Mouse (Mus musculus): Measurements from ENCODE around the gene Mindy4. TPM values are rescaled to one million over a fixed set of nuclear protein-coding genes. Genes with fewer than 3 reads are reported as not detected.

Gene Mindy4
- polyA plus RNA-seq (2015; fragmentation: Nextera tagmentation; extraction: Ambion mirVana) = 15.6 and 16.0 TPM in 2 replicates

DNA sequence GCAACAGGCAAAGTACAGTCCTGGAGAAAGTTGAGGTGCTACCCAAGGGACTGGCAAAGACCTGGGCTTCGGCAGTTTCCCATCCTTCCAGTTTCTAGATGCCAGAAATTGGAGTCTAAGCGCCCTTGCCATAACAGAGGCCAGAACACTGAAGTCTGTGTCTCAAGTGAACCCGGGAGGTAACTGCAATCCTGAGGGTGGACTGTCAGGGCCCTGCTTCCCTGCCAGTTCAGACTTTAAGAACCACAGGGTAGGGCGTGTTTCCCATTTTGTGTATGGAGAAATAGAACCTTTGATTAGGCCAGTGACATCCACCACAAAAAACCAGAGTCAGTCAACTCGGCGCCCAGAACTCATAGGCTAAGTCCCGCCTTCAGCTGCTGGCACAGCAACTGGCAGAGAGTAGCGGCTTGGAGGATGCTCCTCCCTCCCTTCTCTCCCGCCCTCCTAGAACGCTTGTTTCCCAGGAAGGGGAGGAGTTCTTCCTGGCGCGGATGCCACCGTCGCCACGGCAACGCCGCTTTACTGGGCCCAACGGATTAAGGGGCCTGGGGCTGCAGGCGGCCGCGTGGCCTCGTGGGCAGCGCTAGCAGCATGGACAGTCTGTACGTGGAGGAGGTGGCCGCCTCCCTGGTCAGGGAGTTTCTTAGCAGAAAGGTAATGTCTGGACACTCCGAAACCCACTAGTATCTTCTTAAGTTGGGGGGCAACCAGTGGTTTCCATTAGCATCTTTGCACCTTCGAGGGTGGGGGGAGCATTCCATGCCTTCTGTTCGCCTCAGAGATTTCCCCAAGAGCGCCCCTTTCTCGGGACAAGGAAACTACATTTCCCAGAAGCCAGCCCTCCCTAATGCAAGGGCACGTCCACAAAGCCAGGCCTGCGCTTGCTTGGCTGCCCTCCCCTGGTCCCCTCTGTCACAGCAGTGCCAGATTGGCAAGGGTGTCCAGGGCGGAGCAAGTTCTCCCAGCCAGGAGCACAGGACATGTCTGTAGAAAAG, at the start of gene Mindy4:
Mindy4 (plus strand) TSS at position 471 of the 998 bp plus-strand sequence.
- H3K9ac ChIP-seq = peak within 1 kb of the TSS; percentile 49

DNA sequence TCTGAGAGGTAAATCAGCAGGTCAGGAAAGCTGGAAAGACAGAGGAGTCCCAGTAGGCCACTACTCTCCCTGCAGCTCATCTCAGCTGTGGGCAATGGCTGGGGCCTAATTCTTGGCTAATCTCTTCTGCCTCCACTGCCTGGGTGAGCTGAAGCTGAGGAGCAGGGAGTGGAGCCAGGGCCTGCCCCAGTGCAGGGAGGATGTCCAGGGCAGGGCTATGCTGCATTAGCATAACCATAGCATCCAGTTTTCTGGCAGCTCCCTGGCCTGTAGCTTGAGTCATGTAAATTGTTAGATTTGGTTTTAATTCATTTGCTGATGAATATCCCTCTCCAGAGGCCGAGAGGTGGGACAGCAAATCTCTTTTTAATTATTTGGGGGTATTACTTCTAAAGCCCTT, 43.9 kb upstream of the Mindy4 start:
- Histone ChIP-seq H3K4me2 (no peak overlapping the region), H3K4me3 (replicated peaks) (no peak overlapping the region), H3K36me3 (no peaks in the 10 kb centered on the region), H3K9me3 (replicated peaks) (no peaks in the 10 kb centered on the region), H3K4me1 (no peaks in the 10 kb centered on the region), H3K27me3 (no peaks in the 10 kb centered on the region), H3K27ac (no peak overlapping the region), H3K9ac (no peak overlapping the region)
- ATAC-seq (replicated peaks; ENCODE audit: low FRiP score) = no peak
- WGBS = 75% methylated on average over 1 of the region's 1 CpGs

More for the DNA sequence above, at the start of gene Mindy4:
- H3K27me3 ChIP-seq = no peaks in the 10 kb centered on the region
- H3K4me2 ChIP-seq = peak within 1 kb of the TSS; percentile 68
- H3K4me3 ChIP-seq (replicated peaks) = peak within 1 kb of the TSS; percentile 55
- H3K9me3 ChIP-seq (replicated peaks) = no peaks in the 10 kb centered on the region
- H3K4me1 ChIP-seq = peaks cover 14% of the 10 kb centered on the region
- H3K27ac ChIP-seq = peak within 1 kb of the TSS; percentile 87
- peak; percentile 96 for ATAC-seq (replicated peaks; ENCODE audit: low FRiP score)
- 3% methylated on average over 32 of the region's 33 CpGs for WGBS
- no peaks in the 10 kb centered on the region for H3K36me3 ChIP-seq

DNA sequence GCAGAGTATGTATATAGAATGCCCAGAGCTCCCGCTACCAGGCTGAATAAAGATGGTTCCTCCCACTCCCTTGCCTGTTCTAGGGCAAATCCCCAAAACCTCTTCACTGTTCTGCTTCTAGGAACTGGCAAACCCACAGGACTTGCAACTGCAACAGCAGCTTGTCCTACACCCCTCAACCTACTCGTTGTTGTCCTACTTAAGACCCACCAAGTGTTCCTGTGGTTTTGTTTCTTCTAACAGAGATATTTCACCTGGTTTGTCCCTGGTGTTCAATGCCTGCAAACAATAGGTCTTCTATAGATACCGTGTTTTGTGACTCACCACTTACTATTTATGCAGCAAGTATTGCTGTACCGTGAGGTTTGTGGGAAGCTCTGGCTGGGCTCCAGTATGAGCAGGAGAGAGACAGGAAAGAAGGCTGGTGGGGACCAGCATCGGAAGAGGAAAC, 41.8 kb upstream of the Mindy4 start:
- 76% methylated on average over 5 of the region's 5 CpGs for WGBS
- no peak for ATAC-seq (replicated peaks; ENCODE audit: low FRiP score)
- Histone ChIP-seq H3K4me1 (no peaks in the 10 kb centered on the region), H3K36me3 (no peaks in the 10 kb centered on the region), H3K9ac (no peak overlapping the region), H3K27me3 (peaks cover 6% of the 10 kb centered on the region), H3K9me3 (replicated peaks) (no peaks in the 10 kb centered on the region), H3K27ac (no peak overlapping the region), H3K4me2 (no peak overlapping the region), H3K4me3 (replicated peaks) (no peak overlapping the region)

DNA sequence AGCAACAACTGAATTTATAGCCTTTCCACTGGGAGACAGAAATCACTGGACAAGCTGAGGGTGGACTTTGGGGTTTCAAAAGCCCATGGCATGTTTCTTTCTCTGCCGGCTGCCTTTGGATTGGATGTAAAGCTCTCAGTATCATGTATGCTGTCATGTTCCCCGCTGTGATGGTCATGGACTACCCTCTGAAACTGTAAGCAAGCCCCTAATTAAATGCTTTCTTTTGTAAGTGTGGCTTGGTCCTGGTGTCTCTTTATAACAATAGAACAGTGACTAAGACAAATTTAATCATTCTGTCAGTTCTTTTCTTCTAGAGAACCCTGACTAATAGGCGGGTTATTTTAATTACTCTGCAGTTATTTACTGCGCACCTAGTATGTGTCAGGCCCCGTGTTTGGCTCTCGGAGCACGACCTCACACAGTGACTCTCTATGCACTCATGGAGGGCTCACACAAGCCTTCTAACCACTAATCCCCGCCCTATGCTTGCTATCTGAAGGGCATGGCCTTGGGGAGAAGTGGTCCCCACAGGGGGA, 40.1 kb upstream of the Mindy4 start:
- no peak overlapping the region for H3K4me2 ChIP-seq
- H3K9me3 ChIP-seq (replicated peaks) = no peaks in the 10 kb centered on the region
- no peaks in the 10 kb centered on the region for H3K4me1 ChIP-seq
- H3K36me3 ChIP-seq = no peaks in the 10 kb centered on the region
- no peak overlapping the region for H3K4me3 ChIP-seq (replicated peaks)
- WGBS = 79% methylated on average over 8 of the region's 8 CpGs
- H3K9ac ChIP-seq = no peak overlapping the region
- no peak overlapping the region for H3K27ac ChIP-seq
- no peak for ATAC-seq (replicated peaks; ENCODE audit: low FRiP score)
- H3K27me3 ChIP-seq = peaks cover 13% of the 10 kb centered on the region

DNA sequence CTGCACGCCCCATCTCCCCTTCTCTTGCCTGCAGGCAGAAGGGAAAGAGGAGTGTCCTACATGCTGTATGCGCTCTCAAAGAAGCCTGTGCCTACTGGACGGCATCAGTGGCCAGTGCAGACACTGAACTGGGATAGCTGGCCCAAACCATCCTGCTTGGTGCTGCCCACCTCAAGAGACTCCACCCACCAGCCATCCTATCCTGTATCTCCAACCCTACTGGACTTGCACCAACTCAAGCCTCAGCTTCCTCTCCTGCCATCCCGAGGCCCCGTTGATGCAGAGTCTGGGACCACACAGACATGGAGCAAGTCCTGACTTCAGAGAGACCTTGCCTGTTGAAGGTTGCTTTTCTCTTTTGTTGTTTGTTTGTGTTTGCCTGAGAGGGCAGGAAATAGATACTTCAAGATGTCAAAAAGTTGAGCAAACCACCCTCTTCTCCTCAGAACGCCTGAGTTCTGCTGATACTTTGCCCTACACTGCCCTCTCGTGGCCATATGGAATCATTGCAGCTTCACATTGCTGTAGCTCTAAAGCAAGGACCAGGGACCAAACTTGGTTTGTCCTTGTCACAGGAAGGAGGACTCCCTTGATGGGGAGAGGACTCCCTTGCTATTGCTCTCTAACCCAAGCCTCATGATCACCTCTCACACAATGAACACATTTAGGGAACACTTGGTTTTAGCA, 36.3 kb upstream of the Mindy4 start:
- H3K4me2 ChIP-seq = no peak overlapping the region
- H3K9me3 ChIP-seq (replicated peaks) = no peaks in the 10 kb centered on the region
- ATAC-seq (replicated peaks; ENCODE audit: low FRiP score) = 0 out of 2 replicates have a peak, but pooled peaks have one; percentile 33
- H3K9ac ChIP-seq = no peak overlapping the region
- H3K36me3 ChIP-seq = no peaks in the 10 kb centered on the region
- peaks cover 13% of the 10 kb centered on the region for H3K27me3 ChIP-seq
- H3K4me1 ChIP-seq = no peaks in the 10 kb centered on the region
- H3K27ac ChIP-seq = no peak overlapping the region
- H3K4me3 ChIP-seq (replicated peaks) = no peak overlapping the region
- 57% methylated on average over 7 of the region's 7 CpGs for WGBS

DNA sequence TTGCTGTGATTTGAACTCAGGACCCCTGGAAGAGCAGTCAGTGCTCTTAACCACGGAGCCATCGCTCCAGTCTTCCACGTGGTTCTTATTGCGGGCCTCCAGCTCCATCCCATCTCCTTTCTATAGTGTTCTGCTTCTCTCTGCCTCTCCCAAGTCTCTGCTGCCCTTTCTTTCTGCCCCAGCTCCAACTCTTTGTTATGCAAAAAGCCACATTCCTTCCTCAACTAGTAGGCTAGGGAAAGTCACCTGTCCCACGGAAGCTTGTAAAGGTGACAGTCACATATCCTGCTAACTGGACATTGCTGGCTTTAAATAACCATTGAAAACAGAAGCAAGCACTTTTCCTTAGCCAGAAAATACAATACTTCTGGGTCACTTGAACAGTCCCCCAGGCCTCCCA, 33.4 kb upstream of the Mindy4 start:
- H3K27ac ChIP-seq = no peak overlapping the region
- H3K9ac ChIP-seq = no peak overlapping the region
- no peaks in the 10 kb centered on the region for H3K9me3 ChIP-seq (replicated peaks)
- H3K27me3 ChIP-seq = peaks cover 10% of the 10 kb centered on the region
- no peak overlapping the region for H3K4me3 ChIP-seq (replicated peaks)
- H3K4me1 ChIP-seq = peaks cover 14% of the 10 kb centered on the region
- WGBS = 72% methylated on average over 5 of the region's 5 CpGs
- H3K36me3 ChIP-seq = no peaks in the 10 kb centered on the region
- no peak for ATAC-seq (replicated peaks; ENCODE audit: low FRiP score)
- H3K4me2 ChIP-seq = no peak overlapping the region

DNA sequence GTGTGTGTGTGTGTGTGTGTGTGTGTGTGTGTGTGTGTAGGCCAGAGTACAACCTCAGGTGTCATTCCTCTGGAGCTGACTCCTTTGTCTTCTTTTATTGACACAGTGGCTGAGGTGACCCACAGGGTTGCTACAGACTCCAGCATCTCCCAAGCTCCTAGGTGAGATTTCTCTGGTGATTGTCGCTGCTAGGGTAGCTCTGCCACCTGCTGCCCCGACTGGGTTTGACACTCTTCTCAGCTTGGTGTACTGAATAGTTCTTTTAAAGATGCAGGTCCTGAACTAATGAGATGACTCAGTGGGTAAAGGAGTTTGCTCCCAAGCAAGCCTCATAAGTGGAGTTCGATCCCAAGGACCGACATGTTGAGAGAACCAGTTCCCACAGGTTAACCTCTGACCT, 31.5 kb upstream of the Mindy4 start:
- Histone ChIP-seq H3K4me1 (peaks cover 29% of the 10 kb centered on the region), H3K27ac (no peak overlapping the region)
- 60% methylated on average over 4 of the region's 4 CpGs for WGBS

DNA sequence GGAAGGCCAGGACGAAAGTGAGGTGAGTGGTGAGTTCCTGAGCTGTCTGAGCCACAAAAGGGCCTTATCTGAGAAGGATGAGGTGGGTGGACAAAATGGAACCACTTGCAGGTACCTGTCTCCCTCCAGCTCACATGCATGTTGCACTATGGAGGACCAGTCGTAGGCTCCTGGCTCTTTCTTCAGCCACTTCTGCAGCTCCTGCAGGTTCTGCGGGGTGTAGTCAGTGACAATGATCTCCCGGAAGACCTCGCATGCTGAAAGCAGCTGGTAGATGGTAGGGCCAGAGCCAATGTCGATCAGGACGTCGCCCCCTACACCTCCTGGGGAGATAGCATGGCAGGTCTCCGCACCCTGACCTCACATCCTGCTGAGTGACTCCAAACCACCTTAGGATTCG, 30.0 kb upstream of the Mindy4 start:
- Histone ChIP-seq H3K9ac (no peak overlapping the region), H3K4me2 (no peak overlapping the region), H3K4me1 (peaks cover 35% of the 10 kb centered on the region), H3K9me3 (replicated peaks) (no peaks in the 10 kb centered on the region), H3K27me3 (no peaks in the 10 kb centered on the region), H3K4me3 (replicated peaks) (no peak overlapping the region), H3K36me3 (no peaks in the 10 kb centered on the region), H3K27ac (no peak overlapping the region)
- no peak for ATAC-seq (replicated peaks; ENCODE audit: low FRiP score)
- WGBS = 67% methylated on average over 10 of the region's 10 CpGs

More for the DNA sequence above, 31.5 kb upstream of the Mindy4 start:
- ATAC-seq (replicated peaks; ENCODE audit: low FRiP score) = no peak
- Histone ChIP-seq H3K27me3 (0 out of 2 replicates have a peak, but pooled peaks cover 8% of the 10 kb centered on the region), H3K9ac (no peak overlapping the region), H3K4me2 (no peak overlapping the region), H3K9me3 (replicated peaks) (no peaks in the 10 kb centered on the region), H3K4me3 (replicated peaks) (no peak overlapping the region), H3K36me3 (no peaks in the 10 kb centered on the region)

DNA sequence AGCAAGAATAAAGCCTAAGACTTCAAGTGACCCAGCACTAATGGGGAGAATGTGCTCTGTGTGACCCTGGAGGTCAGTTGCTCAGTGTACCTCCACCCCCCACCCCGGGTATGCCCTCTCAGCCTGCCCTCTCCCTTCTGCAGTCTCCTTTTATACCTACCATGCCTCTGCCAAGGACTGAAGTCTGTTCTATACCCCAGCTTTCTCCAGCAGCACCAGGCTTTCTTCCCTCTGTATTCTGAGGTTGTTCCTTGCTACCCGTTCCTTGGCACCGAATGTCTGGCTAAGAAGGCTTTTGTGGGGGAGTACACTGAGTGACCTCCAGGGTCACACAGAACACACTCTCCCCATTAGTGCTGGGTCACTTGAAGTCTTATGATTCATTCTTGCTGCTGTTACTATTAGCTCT, 29.2 kb upstream of the Mindy4 start:
- Histone ChIP-seq H3K4me2 (no peak overlapping the region), H3K9ac (no peak overlapping the region), H3K27ac (peak overlapping the region; percentile 68; the same call in 1 of the 2 replicates), H3K27me3 (no peaks in the 10 kb centered on the region), H3K36me3 (no peaks in the 10 kb centered on the region), H3K4me1 (peaks cover 35% of the 10 kb centered on the region), H3K9me3 (replicated peaks) (no peaks in the 10 kb centered on the region), H3K4me3 (replicated peaks) (no peak overlapping the region)
- 14% methylated on average over 3 of the region's 3 CpGs for WGBS
- no peak for ATAC-seq (replicated peaks; ENCODE audit: low FRiP score)

DNA sequence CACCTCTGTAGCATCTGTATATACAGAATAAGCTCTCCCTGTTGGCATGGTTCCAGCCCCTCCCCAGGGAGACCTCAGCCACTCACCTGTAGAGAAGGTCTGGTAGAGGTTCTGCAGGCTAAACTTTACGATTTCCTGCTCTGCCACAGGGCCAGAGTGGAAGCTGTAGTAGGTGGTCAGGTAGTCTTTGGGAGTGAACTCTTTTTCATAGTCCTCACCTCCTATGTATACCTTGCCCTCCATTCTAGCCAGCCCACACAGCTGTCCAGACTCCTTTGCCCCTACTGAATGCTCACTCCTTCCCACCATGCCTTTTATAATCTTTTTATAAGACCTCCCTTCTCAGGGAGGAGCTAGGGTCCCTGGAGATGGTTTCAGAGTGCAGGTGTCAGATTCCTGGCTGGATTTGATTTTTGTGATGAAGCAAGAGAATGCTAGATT, 28.4 kb upstream of the Mindy4 start, which contains the start of gene Inmt:
Inmt (minus strand) TSS at position 303 of the 441 bp plus-strand sequence.
- WGBS = 53% methylated on average over 1 of the region's 1 CpGs
- Histone ChIP-seq H3K4me2 (no peak within 1 kb of the TSS), H3K4me1 (peaks cover 40% of the 10 kb centered on the region), H3K9me3 (replicated peaks) (no peaks in the 10 kb centered on the region), H3K27me3 (no peaks in the 10 kb centered on the region), H3K4me3 (replicated peaks) (no peak within 1 kb of the TSS), H3K27ac (peak within 1 kb of the TSS; percentile 68), H3K9ac (no peak within 1 kb of the TSS), H3K36me3 (no peaks in the 10 kb centered on the region)
- ATAC-seq (replicated peaks; ENCODE audit: low FRiP score) = peak; percentile 30; the same call in 1 of the 2 replicates

DNA sequence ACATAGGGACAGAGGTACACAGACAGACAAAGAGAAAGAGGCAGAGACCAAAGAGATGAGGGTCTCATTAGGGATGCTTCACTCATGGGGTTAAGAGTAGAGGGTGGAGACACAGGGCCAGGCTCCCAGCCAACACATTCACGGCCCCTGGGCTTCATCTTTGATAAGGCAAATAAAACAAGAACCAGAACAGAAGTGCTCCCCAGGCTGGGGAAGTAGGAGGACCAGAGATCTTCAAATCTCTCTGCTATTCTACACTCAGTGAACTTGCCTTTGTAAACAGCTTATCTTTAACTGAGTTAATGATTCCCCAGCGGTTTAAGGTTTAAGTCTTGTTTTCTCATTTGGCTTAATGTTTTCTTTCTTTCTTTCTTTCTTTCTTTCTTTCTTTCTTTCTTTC, 27.7 kb upstream of the Mindy4 start:
- peak overlapping the region; percentile 68 for H3K27ac ChIP-seq

More for the DNA sequence above, 27.7 kb upstream of the Mindy4 start:
- Histone ChIP-seq H3K4me3 (replicated peaks) (no peak overlapping the region), H3K4me1 (peaks cover 40% of the 10 kb centered on the region), H3K9ac (no peak overlapping the region), H3K27me3 (no peaks in the 10 kb centered on the region), H3K9me3 (replicated peaks) (no peaks in the 10 kb centered on the region), H3K4me2 (no peak overlapping the region), H3K36me3 (no peaks in the 10 kb centered on the region)
- 0 out of 2 replicates have a peak, but pooled peaks have one; percentile 15 for ATAC-seq (replicated peaks; ENCODE audit: low FRiP score)
- 35% methylated on average over 2 of the region's 2 CpGs for WGBS
